19 mouse cellular contexts compared by ENCODE assay signal in genomic region chr14:87637131-87637530, GRCm38 (mm10).
"Had no signal": no experiment of that assay in that cellular context is flagged by ENCODE, and none has a peak within 500 bp of the region (broad histone marks: within the 10 kb centered on the region; RNA-seq: fewer than 3 reads in every experiment).

No protein-coding gene starts in this region.

- H3K4me1 ChIP-seq: kidney, embryonic 15.5 days; limb, embryonic 10.5 days; limb, embryonic 13.5 days; liver, embryonic 12.5 days; liver, embryonic 15.5 days; megakaryocyte, embryonic 14.5 days; midbrain, embryonic 10.5 days; midbrain, embryonic 13.5 days; neural tube, embryonic 13.5 days had no signal

- H3K27ac ChIP-seq: kidney, embryonic 15.5 days; limb, embryonic 10.5 days; limb, embryonic 13.5 days; liver, embryonic 12.5 days; liver, embryonic 15.5 days; midbrain, embryonic 10.5 days; midbrain, embryonic 13.5 days; neural tube, embryonic 13.5 days had no signal

- ATAC-seq: intestine, postnatal 0 days; liver, embryonic 12.5 days; midbrain, embryonic 13.5 days; midbrain, embryonic 16.5 days had no signal

- H3K4me3 ChIP-seq: kidney, embryonic 15.5 days; limb, embryonic 10.5 days; limb, embryonic 13.5 days; liver, embryonic 12.5 days; liver, embryonic 15.5 days; megakaryocyte, embryonic 14.5 days; midbrain, embryonic 10.5 days; midbrain, embryonic 13.5 days; myocyte; neural tube, embryonic 13.5 days had no signal

- H3K9me3 ChIP-seq: kidney, embryonic 15.5 days; limb, embryonic 10.5 days; limb, embryonic 13.5 days; liver, embryonic 12.5 days; liver, embryonic 15.5 days; megakaryocyte, embryonic 14.5 days; midbrain, embryonic 10.5 days; midbrain, embryonic 13.5 days; neural tube, embryonic 13.5 days had no signal

- H3K9ac ChIP-seq: kidney, embryonic 15.5 days; limb, embryonic 13.5 days; liver, embryonic 12.5 days; liver, embryonic 15.5 days; midbrain, embryonic 13.5 days; neural tube, embryonic 13.5 days had no signal

- H3K27me3 ChIP-seq: kidney, embryonic 15.5 days; limb, embryonic 13.5 days; liver, embryonic 12.5 days; liver, embryonic 15.5 days; megakaryocyte, embryonic 14.5 days; midbrain, embryonic 13.5 days; neural tube, embryonic 13.5 days had no signal

- H3K36me3 ChIP-seq: kidney, embryonic 15.5 days; limb, embryonic 10.5 days; limb, embryonic 13.5 days; liver, embryonic 12.5 days; liver, embryonic 15.5 days; midbrain, embryonic 10.5 days; midbrain, embryonic 13.5 days; neural tube, embryonic 13.5 days had no signal

- DNase-seq: kidney, adult 2 months; kidney, postnatal 10 days; kidney, postnatal 36 days; liver; retina, postnatal 1 day; thymus, adult 18-20 months; thymus, postnatal 36 days had no signal

- H3K4me2 ChIP-seq: kidney, embryonic 15.5 days; limb, embryonic 13.5 days; liver, embryonic 12.5 days; liver, embryonic 15.5 days; midbrain, embryonic 13.5 days; neural tube, embryonic 13.5 days had no signal
